Mouse (Mus musculus) myocyte (in vitro differentiated cells): ENCODE data around the gene Gm10203.

Experiments used
- E2F4 ChIP-seq: IDR thresholded peaks from one replicate; pipeline ENCODE4 v1.6.1; 2011; ENCODE audit warnings: mild to moderate bottlenecking, control low read depth, moderate library complexity; ENCODE audit not compliant: insufficient read depth
- MAX ChIP-seq: IDR thresholded peaks from one replicate; pipeline ENCODE4 v1.6.1; 2011; ENCODE audit warnings: low read depth, mild to moderate bottlenecking, control low read depth
- MYOD1 ChIP-seq, 3 experiments: IDR thresholded peaks; one replicate each; pipeline ENCODE4 v1.6.1; 2011; ENCODE audit warnings: control low read depth in 2 of 3, low read depth in 2 of 3, mild to moderate bottlenecking in 2 of 3, moderate library complexity in 1 of 3; ENCODE audit not compliant: insufficient read length in 2 of 3, control insufficient read depth in 1 of 3
- MYOG ChIP-seq, 3 experiments: IDR thresholded peaks; one replicate each; pipeline ENCODE4 v1.6.1; 2011; ENCODE audit warnings: control low read depth in 2 of 3, low read depth in 2 of 3, mild to moderate bottlenecking in 2 of 3; ENCODE audit not compliant: insufficient read length in 2 of 3, control insufficient read depth in 1 of 3, insufficient read depth in 1 of 3
- POLR2A ChIP-seq: IDR thresholded peaks from one replicate; pipeline ENCODE4 v1.6.1; 2011; ENCODE audit warnings: low read depth, mild to moderate bottlenecking, control low read depth, moderate library complexity; ENCODE audit not compliant: insufficient read length
- POLR2AphosphoS2 ChIP-seq: IDR thresholded peaks from one replicate; pipeline ENCODE4 v1.6.1; 2011; ENCODE audit warnings: low read depth, control low read depth; ENCODE audit not compliant: insufficient read length
- TCF12 ChIP-seq: IDR thresholded peaks from one replicate; pipeline ENCODE4 v1.6.1; 2011; ENCODE audit warnings: mild to moderate bottlenecking, control low read depth; ENCODE audit not compliant: poor library complexity, insufficient read depth, severe bottlenecking
- USF1 ChIP-seq: IDR thresholded peaks from one replicate; pipeline ENCODE4 v1.6.1; 2011; ENCODE audit warnings: low read depth, mild to moderate bottlenecking, control low read depth, moderate library complexity

DNA sequence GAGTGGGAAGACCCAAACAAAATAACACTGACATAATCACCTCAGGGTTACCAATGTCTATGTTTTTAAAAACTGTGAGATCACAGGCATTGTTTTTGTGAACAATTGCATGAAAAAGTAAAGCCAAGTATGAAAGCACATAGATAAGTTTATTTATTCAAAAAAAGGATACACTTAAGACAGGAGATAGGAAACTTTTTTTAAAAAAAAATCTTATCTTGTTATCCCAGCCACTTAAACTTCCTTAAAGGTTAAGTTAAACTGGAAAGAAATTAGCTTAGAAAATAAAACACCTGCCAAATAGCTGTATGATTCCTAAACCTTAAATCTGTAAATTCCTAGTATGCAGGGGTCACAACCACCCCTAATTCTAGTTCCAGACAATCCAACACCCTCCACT, 31.0 kb upstream of the Gm10203 start:
- TF ChIP-seq E2F4 = no peak
- TF ChIP-seq POLR2A = no peak
- TF ChIP-seq MAX = no peak
- no peak for TF ChIP-seq TCF12
- no peak for TF ChIP-seq POLR2AphosphoS2
- TF ChIP-seq MYOD1 (IDR thresholded peaks at IDR 0.05; ENCODE audit: control insufficient read depth in 1 of 3, insufficient read length in 2 of 3, low read depth in 2 of 3) = no peak
- TF ChIP-seq USF1 = no peak
- TF ChIP-seq MYOG (IDR thresholded peaks at IDR 0.05; ENCODE audit: control insufficient read depth in 1 of 3, insufficient read depth in 1 of 3, insufficient read length in 2 of 3, low read depth in 2 of 3) = no peak
